Mouse (Mus musculus) cerebellum, adult 18-20 months (tissue): ENCODE measurements at regions not wholly inside any gene's neighbourhood (a gene's known extent, or its start where the extent isn't known, plus 50 kb on each side); places are given as distances from the start of the nearest gene placed in this dataset.
"Not testable (repeated sequence)": the region's sequence is repeated elsewhere in the genome, so short reads cannot be mapped to it uniquely, and the experiment has no call there.

Experiments
- DNase-seq, 2 experiments: peaks; one replicate each; pipeline ENCODE4 v3.0.0; 2021

DNA sequence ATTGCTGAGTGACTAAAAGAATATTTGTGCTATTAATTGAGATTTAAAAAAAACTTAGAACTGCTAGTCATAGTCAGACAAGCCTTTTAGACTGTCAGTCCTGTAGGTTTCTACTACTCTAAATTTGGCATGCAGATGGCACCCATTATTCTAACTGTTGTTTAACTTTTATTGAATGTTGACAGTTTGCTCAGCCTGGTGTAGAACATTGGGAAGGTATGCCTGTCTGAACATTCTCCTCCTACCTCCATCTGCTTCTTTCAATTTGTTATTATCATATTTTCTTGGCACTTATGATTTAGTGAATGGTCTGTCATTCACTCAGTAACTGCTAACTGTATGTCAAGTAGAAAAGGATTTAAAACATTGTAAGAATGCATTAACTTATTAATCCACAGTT, 130.9 kb downstream of the Gmnc start:
- no peak for DNase-seq

DNA sequence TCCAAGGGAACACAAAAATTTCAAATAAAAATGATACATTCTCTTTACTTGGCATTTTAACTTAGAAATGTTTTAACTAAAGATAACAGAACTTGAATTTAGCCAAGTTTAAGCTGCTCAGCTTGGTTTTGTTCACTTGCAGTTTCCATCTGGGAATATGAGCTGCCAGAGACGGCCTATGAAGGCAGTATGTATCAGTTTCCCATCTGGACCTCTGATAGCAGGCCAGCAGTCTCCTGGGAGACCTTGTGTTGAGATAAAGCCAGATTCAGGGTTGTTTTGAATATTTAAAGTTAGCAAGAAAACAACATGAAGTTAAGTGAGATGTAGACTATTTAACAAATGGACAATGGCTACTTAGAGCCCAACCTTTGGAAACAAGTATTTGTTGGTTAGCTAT, 142.3 kb downstream of the Gmnc start:
- DNase-seq = no peak

DNA sequence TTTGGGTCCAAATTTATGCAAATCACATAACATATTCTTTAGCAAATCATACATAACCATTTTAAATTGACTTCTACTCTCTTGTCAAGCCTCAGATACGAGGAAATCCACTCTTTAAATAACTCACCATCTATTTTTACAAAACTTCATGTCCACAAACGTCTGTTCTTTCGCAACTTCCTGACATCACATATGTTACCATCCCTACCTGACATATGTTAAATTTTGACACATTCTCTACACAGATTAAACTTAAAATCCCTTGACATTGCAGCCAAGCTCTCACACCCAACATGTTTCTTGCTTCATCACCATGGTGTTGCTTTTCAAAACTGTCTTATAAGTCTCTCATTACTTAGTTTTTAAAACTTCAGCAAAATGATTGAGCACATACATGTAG, 164.4 kb downstream of the Gmnc start:
- DNase-seq = no peak

DNA sequence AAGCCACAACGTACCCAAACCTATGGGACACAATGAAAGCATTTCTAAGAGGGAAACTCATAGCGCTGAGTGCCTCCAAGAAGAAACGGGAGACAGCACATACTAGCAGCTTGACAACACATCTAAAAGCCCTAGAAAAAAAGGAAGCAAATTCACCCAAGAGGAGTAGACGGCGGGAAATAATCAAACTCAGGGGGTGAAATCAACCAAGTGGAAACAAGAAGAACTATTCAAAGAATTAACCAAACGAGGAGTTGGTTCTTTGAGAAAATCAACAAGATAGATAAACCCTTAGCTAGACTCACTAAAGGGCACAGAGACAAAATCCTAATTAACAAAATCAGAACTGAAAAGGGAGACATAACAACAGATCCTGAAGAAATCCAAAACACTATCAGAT, 180.3 kb downstream of the Gmnc start:
- not testable (repeated sequence) for DNase-seq

DNA sequence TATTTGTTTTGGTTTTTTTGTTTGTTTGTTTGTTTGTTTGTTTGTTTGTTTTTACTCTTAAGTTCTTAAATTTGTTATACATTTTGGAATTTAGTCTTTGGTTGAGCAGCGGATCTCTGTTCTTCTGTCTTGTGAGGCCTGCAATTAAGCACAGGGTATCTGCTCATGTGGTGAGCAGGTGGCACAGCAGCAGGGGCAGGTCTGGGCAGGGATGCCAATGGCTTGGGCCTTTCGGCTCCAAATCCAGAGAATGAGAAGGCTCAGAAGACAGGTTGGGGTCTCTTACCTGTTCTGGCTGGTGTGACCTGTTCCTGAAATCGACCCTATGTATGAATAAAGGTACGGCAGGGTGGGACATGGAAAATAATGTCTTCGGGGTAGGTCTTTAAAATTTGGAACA, 186.0 kb downstream of the Gmnc start:
- DNase-seq = no peak

DNA sequence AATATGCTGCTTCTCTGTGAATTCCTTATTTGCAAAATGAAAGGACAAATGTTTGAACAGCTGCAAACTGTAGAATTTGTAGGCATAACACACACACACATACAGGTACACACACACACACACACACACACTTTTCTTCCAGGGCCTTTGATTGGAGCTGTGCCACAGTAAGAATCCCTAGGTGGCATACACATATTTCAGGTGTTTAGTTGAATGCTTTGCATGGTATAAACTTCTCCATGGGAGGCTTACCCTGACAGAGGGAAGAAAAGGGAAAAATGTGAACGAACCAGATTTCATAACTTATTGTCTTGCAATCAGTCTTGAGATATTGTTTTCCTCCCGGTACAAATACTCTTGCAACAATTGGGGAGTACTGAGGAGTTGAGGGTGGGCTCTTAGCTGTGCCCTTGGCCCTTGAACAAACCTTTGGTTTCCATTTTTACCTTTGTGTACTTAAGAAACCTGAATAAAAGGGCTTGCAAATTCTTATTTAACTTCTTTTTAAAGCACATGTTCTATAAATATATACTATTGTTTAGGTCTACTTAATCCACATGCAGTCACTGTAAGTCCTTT, 204.3 kb downstream of the Gmnc start:
- no peak for DNase-seq

DNA sequence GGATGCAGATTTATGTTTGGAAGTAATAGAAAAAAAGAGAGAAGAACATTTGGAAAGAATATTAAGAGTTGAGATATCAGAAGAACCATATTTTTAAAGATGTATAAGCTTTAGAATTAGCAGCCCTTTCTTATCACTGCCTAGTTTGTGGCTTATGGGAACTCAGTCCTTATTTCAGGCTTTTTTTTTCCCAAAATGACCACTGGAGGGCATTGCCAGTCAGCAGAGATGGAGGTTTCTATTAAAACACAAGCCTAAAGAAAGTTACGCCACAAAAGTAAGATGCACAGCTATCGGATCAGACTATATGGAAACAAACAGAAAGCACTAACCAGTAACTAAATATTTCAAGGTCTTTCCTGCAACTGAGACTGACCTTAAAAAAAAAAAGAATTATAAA, 200.8 kb downstream of the Il1rap start:
- DNase-seq = peak in 1 of 2 experiments; percentile 2
